Mouse (Mus musculus) thymus, adult 18-20 months (tissue): ENCODE measurements around the gene Arl5c.
A peak's percentile ranks its signal among the peaks of the same experiment; 100 is the strongest.
"Not testable (repeated sequence)": the region's sequence is repeated elsewhere in the genome, so short reads cannot be mapped to it uniquely, and the experiment has no call there.

Source experiments
- DNase-seq, 2 experiments: peaks; one replicate each; pipeline ENCODE4 v3.0.0; 2022; ENCODE audit warnings: mixed read lengths in 2 of 2

Arl5c gene

DNA sequence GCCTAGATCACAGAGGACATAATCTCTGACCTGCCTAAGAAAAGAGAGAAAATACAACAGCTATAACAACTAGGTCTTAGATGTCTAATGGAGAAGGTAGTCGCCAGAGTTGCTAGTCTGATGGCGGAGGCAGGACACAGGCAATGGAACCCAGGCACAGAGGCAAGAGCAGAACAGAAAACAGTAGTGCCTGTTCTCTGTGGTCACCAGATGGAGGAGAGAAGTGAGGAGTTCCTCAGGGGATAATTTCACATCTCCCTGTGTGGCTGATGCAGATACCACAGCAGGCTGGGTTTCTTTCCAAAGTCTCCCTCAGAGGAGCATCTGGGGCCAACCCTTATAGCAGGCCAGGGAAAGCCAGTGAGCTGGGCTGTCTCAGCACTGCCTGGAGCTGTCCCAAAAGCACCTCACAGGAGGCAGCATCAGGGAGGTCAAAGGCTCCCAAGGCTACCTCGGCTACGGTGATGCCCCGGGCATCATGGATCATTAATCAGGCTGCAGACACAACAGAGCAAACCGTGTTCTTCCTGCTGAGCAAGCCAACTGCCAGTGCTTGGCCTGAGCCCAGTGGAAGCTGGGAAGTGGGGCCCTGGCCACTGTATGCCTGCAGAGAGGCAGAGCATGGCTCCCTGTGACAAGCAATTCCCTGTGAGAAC is 38.9 kb downstream of the Arl5c start:
- no peak for DNase-seq

DNA sequence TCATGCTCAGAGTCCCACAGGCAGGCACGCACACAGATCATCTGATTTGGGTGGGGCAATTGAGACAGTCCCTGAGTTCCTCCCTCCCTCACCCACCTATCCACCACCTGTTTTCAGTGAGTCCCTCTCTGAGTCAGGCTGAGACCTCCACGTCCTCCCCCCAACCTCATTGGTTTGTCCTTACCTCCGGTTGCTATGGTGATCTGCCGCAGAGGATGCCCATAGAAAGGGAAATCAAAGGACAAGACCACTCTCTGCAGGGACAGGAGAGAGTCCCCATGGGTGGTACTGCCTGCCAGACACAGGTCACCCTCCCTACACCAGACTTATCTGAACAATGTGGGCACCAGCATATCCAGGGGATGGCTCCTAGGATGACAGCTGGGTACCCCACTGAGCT is 40.1 kb downstream of the Arl5c start:
- no peak for DNase-seq

DNA sequence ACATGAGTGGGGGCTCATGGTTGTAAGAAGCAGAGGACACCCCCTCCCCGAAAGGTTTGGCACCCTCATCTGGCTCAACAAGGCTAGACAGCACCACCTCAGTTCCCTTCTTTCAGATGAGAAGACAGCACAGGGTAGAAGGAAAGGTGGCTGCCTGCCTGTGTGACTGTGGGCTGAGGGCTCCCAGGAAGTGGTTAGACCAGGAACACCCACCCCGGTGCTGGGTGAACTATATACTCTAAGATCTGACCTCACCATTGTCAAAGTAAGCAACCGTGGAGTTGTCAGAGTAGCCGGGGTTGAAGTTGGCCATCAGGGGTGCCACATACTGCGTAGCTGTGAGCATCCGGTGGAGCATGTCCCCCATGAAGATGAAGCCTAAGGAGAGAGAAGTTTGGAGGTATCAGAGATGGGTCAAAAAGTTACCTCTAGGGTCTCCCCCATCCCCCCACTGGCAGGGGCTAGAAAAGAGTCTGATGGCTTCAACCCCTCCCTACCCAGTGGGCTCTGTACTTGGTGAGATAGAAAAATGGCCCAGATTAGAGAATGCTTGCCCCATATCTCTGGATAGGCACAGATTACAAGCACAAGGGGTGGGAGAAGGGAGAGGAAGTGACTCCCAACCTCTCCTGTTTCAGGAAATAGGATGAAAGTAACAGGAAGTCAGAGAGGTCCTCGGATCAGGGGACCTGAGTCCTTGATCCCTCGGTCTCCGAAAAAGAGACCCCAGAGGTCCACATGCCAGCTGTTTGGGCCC is 40.7 kb downstream of the Arl5c start:
- peak; percentile 49 to 68 for DNase-seq

DNA sequence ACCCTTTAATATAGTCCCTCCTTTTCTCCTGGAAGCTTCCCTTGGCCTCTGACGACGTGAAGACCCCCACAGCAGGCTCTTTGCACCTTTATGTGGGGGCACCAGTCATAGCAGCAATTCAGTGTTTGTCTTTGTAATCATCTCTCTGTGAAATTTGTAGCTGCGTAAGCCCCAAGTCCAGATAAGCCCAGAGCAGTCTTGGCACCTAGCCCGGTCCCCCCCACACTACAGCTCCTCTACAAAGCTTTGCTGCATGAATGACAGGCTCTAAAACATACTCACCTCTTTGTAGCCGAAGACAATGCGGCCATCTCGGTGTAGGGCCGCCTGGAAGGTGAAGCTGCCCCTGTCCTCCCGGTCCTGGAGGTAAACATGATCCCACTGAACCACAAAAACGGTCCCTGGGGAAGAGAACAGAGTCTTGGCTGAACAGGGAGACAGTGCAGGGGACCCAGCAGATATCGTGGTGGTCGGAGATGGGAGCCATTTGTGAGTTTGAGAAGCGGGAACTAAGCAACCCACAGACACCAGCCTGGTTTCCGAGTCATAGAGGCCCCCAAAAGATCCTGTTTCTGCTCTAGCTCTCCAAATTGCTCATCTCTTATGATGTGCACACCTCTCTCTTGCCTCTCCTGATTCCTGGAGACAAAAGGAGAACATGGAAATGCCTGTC is 41.4 kb downstream of the Arl5c start:
- no peak for DNase-seq

DNA sequence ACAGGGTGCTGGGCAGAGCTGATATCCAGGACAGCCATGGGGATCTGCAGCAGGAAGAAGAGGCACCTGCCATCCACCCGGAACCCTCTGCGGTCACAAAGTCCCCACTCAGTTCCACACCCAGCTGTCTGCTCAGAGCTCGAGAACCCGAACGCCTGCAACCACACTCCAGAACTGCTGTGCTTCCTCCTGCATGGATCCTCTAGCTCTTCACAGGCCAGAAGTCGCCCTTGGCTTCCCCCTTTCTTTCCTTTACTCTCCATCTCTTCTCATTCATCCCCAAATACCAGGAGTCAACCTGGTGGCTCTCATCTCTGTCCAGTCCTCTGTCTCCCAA is 42.1 kb downstream of the Arl5c start:
- DNase-seq: no peak

DNA sequence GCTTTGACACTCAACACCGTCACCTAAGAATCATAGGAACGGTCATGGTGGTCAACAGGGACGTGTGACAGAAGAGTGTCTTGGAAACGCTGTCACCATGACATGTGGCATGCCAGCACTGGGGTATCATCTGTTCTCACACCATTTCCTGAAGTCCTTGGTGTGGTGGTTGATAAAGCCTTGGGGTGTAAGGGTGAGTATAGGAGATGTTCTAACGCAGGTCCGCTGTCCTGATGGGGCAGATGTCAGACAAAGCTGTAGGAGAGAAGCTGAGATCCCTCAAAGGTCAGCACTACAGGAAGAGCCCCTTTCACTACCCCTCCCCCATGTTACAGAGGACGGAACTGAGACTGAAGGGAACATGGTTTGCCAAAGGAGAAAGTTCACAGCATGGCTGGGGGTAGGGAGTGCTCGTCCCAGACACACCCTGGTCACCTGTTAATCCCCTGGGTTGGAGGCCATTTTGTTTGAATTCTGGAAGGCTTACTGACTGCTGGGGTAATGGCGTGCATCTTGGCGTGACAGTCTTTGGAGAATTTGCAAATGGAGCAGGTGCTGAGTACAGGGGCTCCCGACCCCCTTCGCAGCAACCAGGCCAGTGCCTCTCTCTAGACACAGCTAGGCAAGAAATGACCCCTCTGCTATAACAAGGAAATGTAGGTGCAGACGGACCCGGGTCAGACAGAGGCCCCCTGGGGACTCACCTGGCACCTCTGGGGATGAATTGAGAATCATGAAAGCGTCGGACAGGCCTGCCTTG is 42.6 kb downstream of the Arl5c start:
- no peak for DNase-seq

DNA sequence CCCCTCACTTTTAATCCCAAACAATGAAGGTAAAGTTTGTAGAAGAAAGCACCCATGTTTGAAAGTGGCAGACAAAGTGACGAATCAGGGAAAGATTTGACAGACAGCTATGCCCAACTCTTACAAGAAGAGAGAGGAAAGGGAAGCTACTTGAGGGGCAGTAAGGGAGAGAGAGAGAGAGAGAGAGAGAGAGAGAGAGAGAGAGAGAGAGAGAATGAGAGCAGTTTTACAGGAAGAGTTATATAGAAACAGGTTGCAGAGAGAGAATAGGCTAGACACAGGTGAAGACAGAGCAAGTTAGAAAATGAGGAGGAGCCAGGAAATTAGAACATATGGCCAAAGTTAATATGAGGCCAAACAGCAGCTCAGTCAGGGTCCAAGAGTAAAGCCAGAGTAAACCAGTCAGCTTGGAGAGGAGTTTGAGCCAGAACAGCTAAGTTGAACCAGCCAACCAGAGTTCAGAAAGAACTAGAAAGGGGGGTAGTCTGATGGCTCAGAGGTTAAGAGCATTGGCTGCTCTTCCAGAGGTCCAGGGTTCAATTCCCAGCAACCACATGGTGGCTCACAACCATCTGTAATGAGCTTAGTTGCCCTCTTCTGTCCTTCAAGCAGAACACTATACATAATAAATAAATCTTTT is 43.5 kb downstream of the Arl5c start:
- DNase-seq: no peak

DNA sequence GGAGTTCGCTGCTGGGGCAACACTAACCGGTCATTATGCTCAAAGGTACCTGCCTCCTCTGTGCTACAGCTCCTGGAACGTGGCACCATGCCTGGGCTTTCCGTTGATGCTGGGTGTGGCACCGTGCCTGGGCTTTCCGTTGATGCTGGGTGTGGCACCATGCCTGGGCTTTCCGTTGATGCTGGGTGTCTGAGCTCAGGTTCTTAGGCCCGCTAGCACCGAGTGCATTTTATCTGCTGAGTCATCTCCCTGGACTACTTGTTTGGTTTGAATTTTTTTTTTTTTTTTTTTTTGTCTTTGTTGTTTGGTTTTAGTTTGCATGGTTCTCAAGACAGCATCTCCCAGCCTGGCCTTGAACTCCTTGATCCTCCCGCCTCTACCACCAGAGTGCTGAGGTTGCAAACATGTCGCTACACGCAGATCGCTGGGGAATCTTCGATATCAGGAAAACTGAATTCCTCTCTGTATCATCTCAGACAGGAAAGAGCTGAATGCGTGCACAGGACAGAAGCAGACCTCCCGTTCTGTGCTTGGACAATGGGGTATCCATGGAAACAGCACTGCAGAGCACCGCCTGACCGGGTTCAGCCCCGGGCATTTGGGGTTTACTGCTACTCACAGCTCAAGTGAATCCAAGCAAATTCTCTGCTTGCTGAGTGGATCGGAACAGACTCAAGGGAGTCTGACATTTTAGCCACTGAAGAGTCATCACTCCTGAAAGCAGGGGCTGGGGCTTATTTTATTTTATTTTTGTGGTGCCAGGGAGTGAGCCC is 46.1 kb downstream of the Arl5c start:
- no peak for DNase-seq

DNA sequence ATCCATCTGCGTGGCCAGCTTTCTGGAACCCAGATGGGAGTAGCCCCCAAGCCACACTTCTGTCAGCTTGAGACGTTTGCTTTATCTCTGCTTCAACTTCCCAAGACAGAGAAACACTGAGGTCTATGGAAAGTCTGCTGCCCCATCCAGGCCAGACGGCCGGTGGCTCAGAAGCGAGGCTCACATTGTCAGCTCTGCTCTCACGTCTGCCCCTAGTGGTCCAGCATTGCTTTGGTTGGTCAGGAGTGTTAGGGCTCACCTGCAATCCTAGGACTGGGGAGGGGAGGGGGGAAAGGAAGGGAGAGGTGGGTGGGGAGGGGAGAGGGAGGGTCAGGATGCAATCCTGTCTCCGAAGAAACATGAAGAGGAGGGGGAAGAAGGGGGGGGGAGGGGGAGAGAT is 48.6 kb downstream of the Arl5c start:
- DNase-seq: no peak

DNA sequence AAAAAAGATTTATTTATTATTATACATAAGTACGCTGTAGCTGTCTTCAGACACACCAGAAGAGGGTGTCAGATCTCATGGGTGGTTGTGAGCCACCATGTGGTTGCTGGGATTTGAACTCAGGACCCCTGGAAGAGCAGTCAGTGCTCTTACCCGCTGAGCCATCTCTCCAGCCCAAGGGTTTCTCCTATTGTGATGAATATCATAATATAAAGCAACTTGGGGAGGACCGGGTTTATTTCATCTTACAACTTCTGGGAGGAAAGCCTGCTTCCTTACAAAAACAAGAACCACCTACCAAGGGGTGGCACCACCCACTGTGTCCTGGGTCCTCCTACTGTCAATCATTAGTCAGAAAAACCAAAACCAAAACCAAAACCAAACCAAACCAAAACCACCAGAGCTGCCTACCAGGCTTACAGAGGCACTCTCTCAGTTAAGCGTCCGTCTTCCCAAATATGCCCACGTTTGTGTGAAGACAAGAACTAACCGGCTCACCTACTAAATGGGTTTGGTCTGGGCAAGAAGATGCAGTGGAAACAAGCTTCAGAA is 50.2 kb downstream of the Arl5c start:
- not testable (repeated sequence) for DNase-seq

DNA sequence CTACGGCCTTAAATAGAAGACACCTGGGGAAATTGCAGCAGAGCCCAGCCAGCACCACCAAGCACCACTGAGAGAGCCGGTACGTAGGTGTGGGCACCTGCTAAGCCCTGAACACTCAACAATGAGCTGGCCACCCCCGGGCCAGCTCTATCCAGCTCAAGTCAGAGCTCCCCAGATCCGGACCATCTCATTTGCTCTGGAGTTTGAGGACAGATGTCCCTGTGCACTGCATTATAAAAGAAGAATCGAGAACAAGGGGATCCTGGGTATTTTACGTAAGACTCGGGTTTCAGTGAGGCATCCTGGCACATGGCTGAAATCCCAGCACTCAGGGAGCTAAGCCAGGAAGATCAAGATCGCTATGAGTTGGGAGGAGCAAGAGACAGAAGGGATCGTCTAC is 51.0 kb downstream of the Arl5c start:
- DNase-seq: no peak

DNA sequence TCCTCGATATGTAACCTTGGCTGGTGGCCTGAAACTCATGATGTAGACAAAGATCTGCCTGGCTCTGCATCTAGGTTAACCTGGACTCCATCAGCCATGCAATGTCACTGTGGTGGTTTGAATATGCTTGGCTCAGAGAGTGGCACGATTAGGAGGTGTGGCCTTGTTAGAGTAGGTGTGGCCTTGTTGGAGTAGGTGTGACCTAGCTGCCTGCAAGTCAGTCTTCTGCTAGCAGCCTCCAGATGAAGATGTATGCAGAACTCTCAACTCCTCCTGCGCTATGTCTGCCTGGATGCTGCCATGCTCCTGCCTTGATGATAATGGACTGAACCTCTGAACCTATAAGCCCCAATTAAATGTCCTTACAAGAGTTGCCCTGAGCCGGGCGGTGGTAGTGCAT is 52.7 kb downstream of the Arl5c start:
- DNase-seq: no peak

DNA sequence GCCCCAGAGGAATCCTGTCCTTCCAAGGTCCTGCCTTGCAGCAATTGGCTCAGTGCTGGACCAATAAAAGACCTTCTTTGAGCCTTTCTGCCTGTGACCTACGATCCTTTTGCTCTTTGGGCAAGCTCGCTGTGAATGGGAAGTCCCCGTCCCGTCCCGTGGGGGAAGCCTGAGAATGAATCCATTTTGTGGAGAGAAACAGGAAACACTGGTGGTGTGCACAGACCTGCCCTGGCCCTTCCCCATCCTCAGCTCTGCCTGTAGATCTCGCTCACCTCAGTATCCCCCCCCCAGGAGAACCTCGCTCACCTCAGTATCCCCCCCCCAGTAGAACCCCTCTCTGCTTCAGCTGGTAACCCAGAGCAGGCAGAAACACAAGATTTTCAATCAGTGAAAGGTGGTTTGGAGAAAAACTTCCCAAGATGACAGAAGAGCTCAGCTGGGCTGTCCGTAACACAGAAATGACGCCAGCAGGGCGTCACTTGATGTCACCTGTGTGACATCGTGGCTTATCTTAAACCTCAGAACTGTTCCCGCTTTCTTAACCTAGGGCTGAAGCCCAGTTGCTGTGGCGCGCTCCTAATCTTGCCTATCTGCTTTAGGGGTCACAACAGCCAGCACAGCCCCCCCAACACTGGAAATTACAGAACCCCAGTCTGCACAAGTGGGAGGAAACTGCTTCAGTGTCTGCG is 53.4 kb downstream of the Arl5c start:
- DNase-seq: no peak
